Mouse (Mus musculus): ENCODE results near the gene Myo1e.

Gene Myo1e

GRCm38 (mm10) chr9:70207151-70207831 lies at the start of gene Myo1e:
Gene Myo1e, plus strand, starts transcription at chr9:70207350.
- DNase-seq: peak; percentile 98

GRCm38 (mm10) chr9:70160071-70160470 lies 47.1 kb upstream of the Myo1e start:
- DNase-seq: no peak

DNA sequence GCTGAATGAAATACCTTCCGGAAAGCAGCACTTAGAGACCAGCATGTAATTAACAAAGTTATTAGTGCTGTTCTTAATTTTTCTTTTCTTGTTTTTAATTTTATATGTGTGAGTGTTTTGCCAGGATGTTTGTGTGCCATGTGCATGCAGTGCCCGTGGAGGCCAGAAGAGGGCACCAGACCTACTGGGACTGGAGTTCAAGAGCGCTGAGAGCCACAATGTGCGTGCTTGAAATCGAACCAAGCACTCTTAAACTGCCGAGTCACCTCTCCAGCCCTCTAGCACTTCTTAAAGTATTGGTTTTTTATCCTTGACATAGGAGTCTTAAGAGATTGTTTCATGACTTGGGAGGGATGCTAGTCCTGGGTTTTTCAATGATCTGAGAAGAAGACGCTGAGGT lies 38.2 kb upstream of the Myo1e start:
- no peak for DNase-seq

DNA sequence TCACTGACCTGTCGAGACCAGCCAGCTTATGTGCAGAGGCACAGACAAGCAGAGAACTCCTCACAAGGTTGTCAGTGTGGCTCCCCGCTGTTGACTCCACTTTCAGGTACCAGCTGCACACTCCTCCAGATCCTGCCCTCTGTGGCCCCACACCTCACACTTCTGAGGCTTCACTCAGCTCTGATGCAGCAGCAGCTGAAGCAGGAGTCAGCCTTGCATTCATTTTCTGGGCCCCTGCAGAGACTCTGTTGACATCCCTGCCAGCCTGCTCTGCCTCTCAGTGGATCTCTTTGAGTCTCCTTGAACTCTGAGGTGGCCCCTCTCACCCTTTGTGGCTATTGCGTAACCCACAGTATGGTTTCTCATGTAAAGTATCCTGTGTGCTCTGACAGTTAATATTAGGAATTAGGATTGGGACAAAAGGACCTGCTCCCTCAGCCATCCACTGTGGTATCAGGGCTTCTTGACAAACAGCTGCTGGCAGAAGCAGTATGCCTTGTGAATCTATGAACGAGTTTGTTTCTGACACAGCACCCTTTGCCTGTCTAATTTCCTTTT lies 32.8 kb upstream of the Myo1e start:
- DNase-seq: no peak

DNA sequence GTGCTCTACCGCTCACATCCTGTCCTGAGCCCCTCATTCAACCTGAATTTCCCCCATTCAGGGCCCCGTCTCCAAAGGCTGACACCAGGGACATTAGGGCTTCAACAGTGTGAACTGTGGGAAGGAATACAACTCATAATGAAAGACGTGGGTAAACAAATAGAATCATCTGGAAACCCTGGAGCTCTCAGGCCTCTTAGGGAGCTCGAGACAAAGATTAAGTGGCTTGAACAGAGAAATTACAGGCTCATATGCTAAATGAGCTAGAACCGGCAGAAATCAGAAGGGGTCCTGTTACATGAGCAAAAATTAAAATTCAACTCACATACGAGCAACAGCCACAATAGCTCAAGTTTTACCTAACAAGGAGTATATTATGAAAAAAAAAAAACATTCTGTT lies 32.3 kb upstream of the Myo1e start:
- no peak for DNase-seq

GRCm38 (mm10) chr9:70176291-70176690 lies 30.9 kb upstream of the Myo1e start:
- DNase-seq: no peak

DNA sequence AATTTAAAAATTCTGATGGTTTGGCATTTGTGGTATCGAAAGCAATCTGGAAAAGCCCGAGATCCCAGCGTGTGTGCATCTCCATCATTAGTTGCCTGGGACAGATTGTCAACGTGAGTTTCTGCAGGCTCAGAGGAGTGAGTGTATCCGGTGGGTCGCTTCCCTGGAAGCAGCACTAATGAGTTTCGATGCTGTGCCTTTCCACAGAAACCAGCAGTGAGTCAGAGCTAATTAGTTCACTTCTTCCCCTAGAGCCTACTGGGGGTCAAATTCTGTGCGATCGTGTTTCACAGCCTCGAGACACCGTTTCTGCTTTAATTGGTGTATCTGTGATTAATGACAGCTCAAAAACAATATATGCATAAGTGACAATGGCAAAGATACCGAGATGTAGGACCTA lies 25.4 kb upstream of the Myo1e start:
- no peak for DNase-seq

DNA sequence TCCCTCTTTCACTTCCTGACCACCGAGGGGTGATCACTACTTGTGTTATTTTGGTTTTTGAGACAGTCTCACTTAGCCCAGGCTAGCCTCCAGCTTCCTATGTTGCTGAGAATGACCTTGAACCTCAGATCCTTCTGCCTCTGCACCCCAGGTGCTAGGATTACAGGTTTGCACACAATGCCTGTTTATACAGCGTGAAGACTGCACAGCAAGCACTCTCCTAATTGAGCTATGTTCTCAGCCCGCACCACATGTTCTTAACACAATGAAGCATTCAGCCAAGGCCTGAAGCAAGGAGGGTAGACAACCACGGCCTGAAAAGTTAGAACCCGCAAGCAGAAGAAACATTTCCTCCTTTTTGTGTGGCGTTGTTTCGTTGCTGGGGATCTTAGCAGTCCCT lies 24.5 kb upstream of the Myo1e start:
- no peak for DNase-seq

GRCm38 (mm10) chr9:70192336-70192735 lies 14.8 kb upstream of the Myo1e start:
- no peak for DNase-seq

- DNase-seq: no peak
These were observed 12.5 kb upstream of the Myo1e start for GRCm38 (mm10) chr9:70194622-70195021.

- no peak for DNase-seq
These were observed 10.0 kb upstream of the Myo1e start for GRCm38 (mm10) chr9:70196956-70197659.

DNA sequence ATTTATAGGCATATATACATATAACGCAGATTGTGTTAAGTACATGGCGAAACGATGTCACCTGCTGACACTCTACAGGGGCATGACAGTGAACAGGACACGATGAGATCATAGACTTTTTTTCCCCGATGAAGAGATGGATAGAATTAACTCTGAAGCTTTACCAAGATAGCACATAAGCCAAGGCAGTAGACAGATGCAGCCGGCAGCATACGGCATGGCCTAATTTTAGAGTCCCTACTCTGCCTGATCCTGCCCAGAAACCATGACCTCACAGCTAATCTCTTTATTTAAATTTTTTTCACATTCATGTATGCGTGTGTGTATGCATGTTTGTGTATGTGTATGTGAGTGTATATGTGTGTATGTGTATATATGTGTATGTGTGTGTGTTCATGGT lies 9.2 kb upstream of the Myo1e start:
- DNase-seq: no peak

- peak; percentile 75 for DNase-seq
These were observed 4.4 kb upstream of the Myo1e start for GRCm38 (mm10) chr9:70202753-70203152.

DNA sequence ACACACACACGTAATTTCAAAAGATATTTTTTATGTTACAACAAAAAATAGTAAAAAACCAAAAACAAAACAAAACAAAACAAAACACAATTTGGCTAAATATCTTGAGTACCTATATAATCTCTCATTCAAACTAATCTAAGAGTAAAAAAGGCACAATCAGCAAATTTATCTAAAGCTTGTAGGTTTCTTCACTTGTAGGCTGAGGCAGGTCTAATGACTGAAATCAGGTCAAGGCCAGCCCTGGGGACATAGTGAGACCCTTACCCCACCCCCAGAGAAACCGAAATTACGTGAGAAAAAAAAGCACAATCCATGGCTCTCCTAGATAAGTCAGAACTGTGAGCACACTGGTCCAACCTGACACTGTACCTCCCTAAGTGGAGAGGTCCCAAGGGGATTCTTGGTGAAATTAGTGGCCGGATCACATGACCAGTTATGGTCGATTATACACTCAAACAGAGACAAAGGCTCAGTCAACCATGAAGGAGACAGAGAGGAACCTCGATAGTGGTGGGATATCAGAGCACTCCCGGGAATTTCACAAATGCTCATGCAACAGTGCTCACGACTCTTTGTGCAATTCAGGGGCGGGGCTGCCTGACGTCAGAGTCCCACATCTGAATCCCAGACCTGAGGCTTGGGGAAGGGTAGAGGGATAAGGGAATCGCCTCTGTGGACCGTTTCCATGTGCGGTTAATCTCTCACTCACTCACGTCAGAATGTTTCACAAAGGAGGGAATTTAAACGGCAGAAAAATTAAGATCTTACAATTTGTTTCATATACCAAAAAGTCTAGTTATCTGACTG lies 3.7 kb upstream of the Myo1e start:
- no peak for DNase-seq

DNA sequence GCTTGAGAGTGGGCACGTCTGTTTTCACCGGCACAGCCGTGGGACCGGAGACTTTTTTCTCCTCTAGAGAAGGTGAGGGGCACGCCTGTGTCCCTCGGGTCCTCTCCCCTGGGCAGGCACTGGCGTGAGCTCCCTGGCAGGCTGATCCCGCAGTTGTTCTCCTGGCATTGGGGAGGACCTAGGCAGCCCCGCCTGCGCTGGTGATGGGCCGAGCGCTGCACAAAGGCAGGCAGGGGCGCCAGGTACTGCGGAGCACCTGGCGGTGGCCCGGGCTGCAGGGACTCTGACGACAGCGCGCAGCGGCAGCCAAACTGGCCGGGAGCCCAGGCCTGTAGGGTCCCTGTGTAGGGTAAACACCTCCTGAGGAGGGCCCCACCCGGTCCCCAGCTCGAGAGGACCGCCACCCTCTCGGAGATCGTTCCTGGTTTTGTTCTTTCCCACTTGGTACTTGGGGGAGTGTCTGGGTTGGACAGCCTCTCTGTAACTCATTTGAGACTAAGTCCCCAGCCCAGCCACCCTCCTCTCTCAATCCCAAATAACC lies 901 bp downstream of the Myo1e start:
- peak; percentile 55 for DNase-seq

- DNase-seq: no peak
These were observed 1.6 kb downstream of the Myo1e start for GRCm38 (mm10) chr9:70208751-70209150.

- peak; percentile 77 for DNase-seq
These were observed 2.3 kb downstream of the Myo1e start for GRCm38 (mm10) chr9:70209296-70210049.

GRCm38 (mm10) chr9:70211638-70212037 lies 4.5 kb downstream of the Myo1e start:
- no peak for DNase-seq

GRCm38 (mm10) chr9:70216517-70216916 lies 9.4 kb downstream of the Myo1e start:
- DNase-seq: no peak

DNA sequence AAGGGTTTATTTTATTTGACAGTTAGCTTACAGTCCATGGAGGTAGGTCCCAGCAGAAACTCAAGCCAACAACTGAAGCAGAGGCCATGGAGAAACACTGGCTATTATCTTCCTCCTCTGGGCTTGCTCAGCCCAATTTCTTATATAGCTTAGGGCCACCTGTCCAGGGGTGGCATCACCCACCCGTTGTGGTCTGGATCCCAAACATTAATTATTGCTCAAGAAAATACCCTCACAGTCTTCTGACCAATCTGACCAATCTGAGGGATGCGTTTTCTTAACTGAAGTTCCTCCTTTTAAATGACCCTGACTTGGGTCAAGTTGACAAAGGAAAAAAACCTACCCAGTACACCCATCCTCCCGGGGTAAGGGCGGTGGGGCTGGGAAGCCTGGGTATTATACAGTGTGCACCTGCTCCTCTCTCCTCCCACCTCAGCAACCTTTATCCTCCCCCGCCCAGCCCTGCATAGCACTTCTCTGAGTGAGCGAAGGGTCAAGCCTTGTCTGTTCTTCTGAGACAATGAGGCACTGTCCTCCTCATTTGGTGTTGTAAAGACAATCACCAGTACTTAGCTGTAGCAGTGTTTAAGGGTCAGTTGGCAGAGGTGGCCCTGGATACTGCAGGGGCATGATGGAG lies 12.3 kb downstream of the Myo1e start:
- no peak for DNase-seq

GRCm38 (mm10) chr9:70220461-70221170 lies 13.5 kb downstream of the Myo1e start:
- no peak for DNase-seq

Data from kidney, adult 9 months (tissue).